Mouse (Mus musculus) stomach, embryonic 14.5 days (tissue): Measurements from ENCODE around the gene Shisa5. TPM values are rescaled to one million over a fixed set of nuclear protein-coding genes. Genes with fewer than 3 reads are reported as not detected.

Experiments
- ATAC-seq: fragments of 200-750 bp; cut with Nextera tagmentation; 2 replicates; pipeline ENCODE4 v1.8.0; 2017; ENCODE audit warnings: low read depth, moderate TSS enrichment; ENCODE audit not compliant: insufficient number of reproducible peaks, insufficient read depth, low FRiP score
- H3K27ac ChIP-seq: fragments of 300-500 bp; sonication (generic); 2 replicates; pipeline ENCODE4 v1.5.1; 2014; ENCODE audit warnings: mild to moderate bottlenecking, low read length, moderate library complexity, mixed read lengths
- H3K27me3 ChIP-seq: fragments of 300-500 bp; sonication (generic); 2 replicates; pipeline ENCODE4 v1.6.1; 2014; ENCODE audit warnings: low read length, control low read depth, mixed read lengths; ENCODE audit not compliant: control insufficient read depth, insufficient read depth
- H3K36me3 ChIP-seq: fragments of 300-500 bp; sonication (generic); 2 replicates; pipeline ENCODE4 v1.6.1; 2014; ENCODE audit warnings: mild to moderate bottlenecking, control low read depth, low read length, moderate library complexity, mixed read lengths; ENCODE audit not compliant: control insufficient read depth, insufficient read depth
- H3K4me1 ChIP-seq: fragments of 300-500 bp; sonication (generic); 2 replicates; pipeline ENCODE4 v1.6.1; 2014; ENCODE audit warnings: low read length, control low read depth, mixed read lengths; ENCODE audit not compliant: control insufficient read depth, insufficient read depth
- H3K4me2 ChIP-seq: fragments of 300-500 bp; sonication (generic); replicated peaks from 2 replicates; pipeline ENCODE4 v1.6.1; 2014; ENCODE audit warnings: low read depth, low read length, control low read depth
- H3K4me3 ChIP-seq: fragments of 300-500 bp; sonication (generic); 2 replicates; pipeline ENCODE4 v1.5.1; 2014; ENCODE audit warnings: low read depth, low read length, control low read depth
- H3K9ac ChIP-seq: fragments of 300-500 bp; sonication (generic); replicated peaks from 2 replicates; pipeline ENCODE4 v1.6.1; 2014; ENCODE audit warnings: low read depth, mild to moderate bottlenecking, control low read depth, low read length, moderate library complexity, mixed read lengths
- H3K9me3 ChIP-seq: fragments of 300-500 bp; sonication (generic); 2 replicates; pipeline ENCODE4 v1.6.1; 2016; ENCODE audit warnings: low read depth, low read length, control low read depth; ENCODE audit not compliant: control insufficient read depth
- WGBS: fragments of 180-500 bp; shearing (Covaris S2); extraction: QIAGEN DNeasy Blood & Tissue Kit; methylation state at CpG from one replicate; pipeline ENCODE4 v1.1.7; 2014; 5-methylcytosine and 5-hydroxymethylcytosine counted together
- polyA plus RNA-seq: library from polyadenylated mRNA; unstranded; fragments of >200 nt; fragmentation: Nextera tagmentation; extraction: Ambion mirVana; gene quantifications from 2 replicates; pipeline ENCODE4 v1.2.1, GENCODE M21; 2014

Gene Shisa5
- polyA plus RNA-seq, 1 experiment from 2014 or later, result 75.0 TPM

DNA sequence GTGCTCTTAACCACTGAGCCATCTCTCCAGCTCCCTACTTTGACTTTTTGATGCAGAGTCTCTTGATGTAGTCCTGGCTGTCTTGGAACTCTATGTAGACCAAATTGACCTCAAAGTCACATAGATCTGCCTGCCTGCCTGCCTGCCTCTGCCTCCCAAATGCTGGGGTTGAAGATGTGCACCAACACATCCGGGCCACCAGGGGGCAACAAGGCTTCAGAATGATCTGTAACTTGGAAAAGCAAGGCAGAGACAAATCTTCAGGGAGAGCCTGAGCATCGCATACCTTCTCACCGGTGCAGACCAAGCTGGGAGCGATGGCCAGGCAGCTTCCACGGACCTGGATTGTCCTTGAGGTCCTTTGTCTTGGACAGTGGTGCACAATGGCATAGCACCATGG is 7.9 kb downstream of the Shisa5 start:
- Histone ChIP-seq H3K27ac (no peak overlapping the region), H3K36me3 (no peaks in the 10 kb centered on the region; the same call in 1 of the 2 replicates), H3K9me3 (no peaks in the 10 kb centered on the region), H3K4me1 (no peaks in the 10 kb centered on the region), H3K4me2 (no peak overlapping the region), H3K9ac (no peak overlapping the region), H3K27me3 (no peaks in the 10 kb centered on the region), H3K4me3 (no peak overlapping the region)
- no peak for ATAC-seq
- 48% methylated on average over 5 of the region's 5 CpGs for WGBS

DNA sequence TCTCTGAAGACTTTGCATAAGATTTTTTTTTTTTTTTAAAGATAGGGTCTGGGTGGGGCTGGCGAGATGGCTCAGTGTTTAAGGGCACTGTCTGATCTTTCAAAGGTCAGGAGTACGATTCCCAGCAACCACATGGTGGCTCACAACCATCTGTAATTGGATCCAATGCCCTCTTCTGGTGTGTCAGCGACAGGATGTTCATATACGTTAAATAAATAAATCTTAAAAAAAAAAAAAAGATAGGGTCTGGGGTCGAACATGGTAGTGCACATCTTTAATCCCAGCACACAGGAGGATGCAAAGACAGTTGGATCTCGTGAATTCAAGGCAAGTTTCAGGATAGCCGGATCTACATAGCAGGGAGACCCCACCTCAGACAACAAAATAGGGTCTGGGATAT is 11.0 kb downstream of the Shisa5 start:
- no peaks in the 10 kb centered on the region for H3K4me1 ChIP-seq
- H3K27me3 ChIP-seq, result no peaks in the 10 kb centered on the region
- H3K9ac ChIP-seq, result no peak overlapping the region
- H3K9me3 ChIP-seq, result no peaks in the 10 kb centered on the region
- H3K27ac ChIP-seq, result no peak overlapping the region
- no peak for ATAC-seq
- H3K4me2 ChIP-seq, result no peak overlapping the region
- H3K4me3 ChIP-seq, result no peak overlapping the region
- 65% methylated on average over 7 of the region's 7 CpGs for WGBS
- H3K36me3 ChIP-seq, result no peaks in the 10 kb centered on the region; the same call in 1 of the 2 replicates

DNA sequence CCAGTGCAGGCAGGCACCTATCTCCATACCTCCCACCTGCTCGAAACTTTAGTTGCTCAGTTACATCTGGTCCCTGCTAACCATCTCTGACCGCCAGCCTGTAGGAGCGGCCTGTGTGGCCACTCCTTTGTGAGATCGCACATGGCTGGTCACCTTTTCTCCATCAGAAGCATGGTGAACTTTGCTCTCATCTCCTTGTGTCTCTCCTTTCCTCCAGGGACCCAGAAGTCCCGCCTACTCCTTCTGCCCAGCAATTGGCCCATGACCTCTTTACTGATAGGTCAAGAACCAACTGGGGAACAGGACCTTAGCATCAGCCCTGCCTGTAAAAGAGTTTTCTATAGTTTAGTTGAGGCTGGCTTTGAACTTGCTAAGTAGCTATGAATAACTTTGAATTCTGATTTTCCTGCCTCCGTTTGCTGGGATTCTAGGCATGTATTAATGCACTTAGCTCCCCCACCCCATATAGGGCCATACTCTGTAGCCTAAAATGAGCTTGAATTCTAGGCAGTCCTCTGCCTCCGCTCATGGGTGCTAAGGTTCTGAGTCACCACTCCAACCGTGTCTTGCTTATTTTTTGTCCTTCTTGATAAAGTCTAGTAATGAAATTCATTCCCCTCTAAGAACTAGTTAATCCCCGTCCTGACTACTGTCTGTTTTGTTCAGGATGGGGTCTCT is 11.8 kb downstream of the Shisa5 start:
- Histone ChIP-seq H3K4me1 (peaks cover 2% of the 10 kb centered on the region; the same call in 1 of the 2 replicates), H3K36me3 (no peaks in the 10 kb centered on the region; the same call in 1 of the 2 replicates), H3K9me3 (no peaks in the 10 kb centered on the region), H3K27ac (no peak overlapping the region), H3K27me3 (no peaks in the 10 kb centered on the region), H3K4me2 (no peak overlapping the region), H3K4me3 (no peak overlapping the region), H3K9ac (no peak overlapping the region)
- ATAC-seq, result no peak
- 80% methylated on average over 9 of the region's 9 CpGs for WGBS

DNA sequence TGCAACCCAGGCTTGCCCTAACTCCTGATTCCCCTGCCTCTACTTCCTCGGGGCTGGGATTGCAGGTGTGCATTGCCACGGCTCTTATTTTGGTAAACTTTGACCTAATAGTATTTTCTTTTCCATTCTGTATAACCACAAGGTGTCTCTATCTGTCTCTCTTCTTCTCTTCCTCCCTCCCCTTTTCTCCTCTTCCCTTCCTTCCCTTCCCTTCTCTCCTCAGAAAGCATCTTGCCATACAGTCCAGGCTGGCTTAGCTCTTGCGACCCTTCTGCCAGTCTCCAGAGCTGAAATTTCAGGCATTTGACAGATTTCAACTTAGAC is 12.3 kb downstream of the Shisa5 start:
- no peak overlapping the region for H3K4me2 ChIP-seq
- H3K27me3 ChIP-seq, result no peaks in the 10 kb centered on the region
- H3K9me3 ChIP-seq, result no peaks in the 10 kb centered on the region
- ATAC-seq, result no peak
- H3K27ac ChIP-seq, result no peak overlapping the region
- no peak overlapping the region for H3K4me3 ChIP-seq
- no peak overlapping the region for H3K9ac ChIP-seq
- WGBS, result 63% methylated on average over 3 of the region's 3 CpGs
- no peaks in the 10 kb centered on the region; the same call in 1 of the 2 replicates for H3K36me3 ChIP-seq
- H3K4me1 ChIP-seq, result peaks cover 7% of the 10 kb centered on the region; the same call in 1 of the 2 replicates

DNA sequence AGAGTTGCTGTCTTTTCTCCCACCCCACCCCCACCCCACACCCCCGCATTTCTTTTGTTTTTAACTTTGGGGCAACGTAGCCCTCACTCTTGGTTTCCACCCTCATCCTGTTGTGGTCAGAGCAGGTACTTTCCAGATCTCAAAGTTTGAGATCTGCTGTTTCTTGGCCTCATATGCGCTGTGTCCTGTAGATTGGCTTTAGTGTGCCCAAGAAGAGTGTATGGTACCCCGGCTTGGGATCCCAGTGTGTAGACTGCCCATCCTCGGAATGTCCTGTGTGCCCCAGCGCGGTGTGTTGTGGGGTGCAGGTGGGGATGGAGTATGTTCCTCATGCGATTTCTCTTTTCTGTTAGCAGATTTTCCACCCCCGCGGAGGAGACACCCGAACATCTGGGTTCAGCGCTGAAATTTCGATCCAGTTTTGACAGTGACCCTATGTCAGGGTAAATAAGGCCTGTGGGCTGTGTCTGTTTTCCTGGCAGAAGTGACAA is 12.7 kb downstream of the Shisa5 start:
- WGBS, result 87% methylated on average over 13 of the region's 13 CpGs
- Histone ChIP-seq H3K4me2 (no peak overlapping the region), H3K4me1 (peaks cover 7% of the 10 kb centered on the region; the same call in 1 of the 2 replicates), H3K9me3 (no peaks in the 10 kb centered on the region), H3K27ac (no peak overlapping the region), H3K9ac (no peak overlapping the region), H3K4me3 (no peak overlapping the region), H3K27me3 (no peaks in the 10 kb centered on the region), H3K36me3 (peaks cover under 1% of the 10 kb centered on the region; the same call in 1 of the 2 replicates)
- no peak for ATAC-seq

DNA sequence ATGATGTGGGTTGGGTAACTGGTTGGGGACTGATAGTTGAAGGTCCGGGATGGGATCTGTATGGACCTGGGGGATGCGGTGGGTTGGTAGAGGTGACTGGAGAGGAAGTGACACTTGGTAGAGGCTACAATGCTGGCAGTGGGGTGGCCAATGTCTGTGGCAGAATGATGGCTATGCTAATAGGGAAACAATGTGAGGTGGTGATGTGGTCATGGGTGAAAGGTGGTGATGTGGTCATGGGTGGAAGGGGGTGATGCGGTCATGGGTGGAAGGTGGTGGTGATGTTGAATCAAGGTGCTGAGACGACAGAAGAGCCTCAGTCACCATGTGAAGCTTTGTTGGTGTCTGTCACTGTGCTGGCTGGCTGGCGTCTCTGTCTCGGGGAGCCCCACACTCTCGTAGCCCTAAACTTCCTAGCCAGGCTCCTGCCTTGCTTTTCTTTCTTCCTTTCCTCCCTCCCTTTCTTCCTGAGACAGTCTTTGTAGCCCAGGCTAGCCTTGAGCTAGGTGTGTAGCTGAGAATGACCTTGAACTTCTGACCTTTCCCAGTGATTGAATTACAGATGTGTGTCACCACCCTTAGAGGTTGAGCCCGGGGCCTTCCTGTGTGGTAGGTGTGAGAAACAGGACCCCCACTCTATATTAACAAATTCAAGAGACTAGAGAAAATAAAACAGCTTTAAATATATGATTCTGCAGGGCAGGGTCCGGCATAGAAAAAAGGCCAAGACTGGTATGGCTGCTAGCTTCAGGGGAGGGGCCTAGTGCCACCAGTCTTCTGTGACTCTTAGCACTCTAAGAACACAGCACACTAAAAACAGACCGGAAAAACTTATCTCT is 13.5 kb downstream of the Shisa5 start:
- no peak for ATAC-seq
- WGBS, result 90% methylated on average over 10 of the region's 10 CpGs
- H3K4me2 ChIP-seq, result no peak overlapping the region
- H3K9ac ChIP-seq, result no peak overlapping the region
- H3K4me3 ChIP-seq, result no peak overlapping the region
- peaks cover 2% of the 10 kb centered on the region for H3K36me3 ChIP-seq
- H3K9me3 ChIP-seq, result no peaks in the 10 kb centered on the region
- no peaks in the 10 kb centered on the region for H3K27me3 ChIP-seq
- no peak overlapping the region for H3K27ac ChIP-seq
- H3K4me1 ChIP-seq, result peaks cover 7% of the 10 kb centered on the region; the same call in 1 of the 2 replicates

DNA sequence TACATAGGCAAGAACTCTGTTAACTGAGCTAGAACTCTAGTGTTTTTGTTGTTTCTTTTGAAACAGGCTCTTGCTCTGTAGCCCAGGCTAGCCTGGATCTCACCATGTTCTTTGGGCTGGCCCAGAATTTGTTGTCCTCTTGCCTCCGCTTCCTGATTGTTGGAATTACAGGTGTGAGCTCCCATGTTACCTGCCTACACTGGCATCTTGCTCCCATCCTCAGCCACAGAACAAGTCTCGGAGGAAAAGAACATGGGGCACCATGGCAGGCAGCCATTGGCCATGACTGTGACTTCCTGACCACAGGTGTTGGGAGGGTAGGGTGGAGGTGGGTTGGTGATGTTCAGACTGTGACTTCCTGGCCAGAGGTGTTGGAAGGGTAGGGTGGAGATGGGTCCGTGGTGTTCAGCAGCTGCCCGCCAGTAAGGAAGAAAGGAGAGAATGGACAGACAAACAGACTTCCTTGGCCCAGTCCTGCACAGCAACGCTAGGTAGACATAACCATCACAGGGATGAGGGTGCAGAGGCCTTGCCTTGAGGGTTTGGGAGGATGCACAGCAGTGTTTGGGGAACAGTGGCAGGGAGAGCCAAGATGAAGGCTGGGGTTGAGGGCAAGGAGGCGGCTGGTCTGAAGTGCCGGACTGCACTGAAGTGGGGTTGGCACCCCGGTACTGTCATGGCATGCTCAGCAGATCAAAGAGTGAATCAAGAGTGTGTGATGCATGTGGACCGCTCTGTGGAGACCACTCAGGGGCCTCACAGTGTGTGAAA is 14.3 kb downstream of the Shisa5 start:
- Histone ChIP-seq H3K27me3 (no peaks in the 10 kb centered on the region), H3K9me3 (no peaks in the 10 kb centered on the region), H3K4me1 (peaks cover 7% of the 10 kb centered on the region; the same call in 1 of the 2 replicates), H3K27ac (no peak overlapping the region), H3K36me3 (peaks cover 7% of the 10 kb centered on the region), H3K9ac (no peak overlapping the region), H3K4me3 (no peak overlapping the region), H3K4me2 (no peak overlapping the region)
- no peak for ATAC-seq
- 91% methylated on average over 9 of the region's 9 CpGs for WGBS

DNA sequence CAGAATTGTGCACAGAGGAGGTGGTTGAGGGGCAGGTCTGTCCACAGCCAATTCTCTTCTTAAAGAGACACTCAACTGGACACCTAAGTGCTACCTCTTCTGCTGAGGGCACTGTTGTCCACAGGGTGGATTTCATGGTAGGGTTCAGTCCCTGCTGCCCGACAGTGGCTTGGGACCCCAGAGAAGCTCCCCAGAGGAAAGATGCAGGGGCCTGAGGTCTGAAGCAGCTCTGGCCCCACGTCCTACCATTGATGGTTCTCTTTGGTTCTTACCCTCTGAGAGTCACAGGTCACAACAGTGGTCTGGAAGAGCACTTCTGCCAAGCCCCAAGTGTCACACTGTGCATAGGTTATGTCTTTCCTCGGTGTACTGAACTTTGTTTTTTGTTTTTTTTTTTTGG is 15.0 kb downstream of the Shisa5 start:
- no peak for ATAC-seq
- 84% methylated on average over 3 of the region's 3 CpGs for WGBS
- Histone ChIP-seq H3K36me3 (peaks cover 14% of the 10 kb centered on the region), H3K9ac (no peak overlapping the region), H3K27me3 (no peaks in the 10 kb centered on the region), H3K9me3 (no peaks in the 10 kb centered on the region), H3K4me1 (peaks cover 7% of the 10 kb centered on the region; the same call in 1 of the 2 replicates), H3K27ac (no peak overlapping the region), H3K4me2 (no peak overlapping the region), H3K4me3 (no peak overlapping the region)
